Mouse (Mus musculus) cerebellum, postnatal 25 days (tissue): ENCODE results near the gene Ctnnal1.
"Not testable (repeated sequence)": the region's sequence is repeated elsewhere in the genome, so short reads cannot be mapped to it uniquely, and the experiment has no call there.

Source experiments
- DNase-seq, 2 experiments: peaks; one replicate each; pipeline ENCODE4 v3.0.0; 2021; ENCODE audit warnings: mixed read lengths in 2 of 2

Ctnnal1 gene

DNA sequence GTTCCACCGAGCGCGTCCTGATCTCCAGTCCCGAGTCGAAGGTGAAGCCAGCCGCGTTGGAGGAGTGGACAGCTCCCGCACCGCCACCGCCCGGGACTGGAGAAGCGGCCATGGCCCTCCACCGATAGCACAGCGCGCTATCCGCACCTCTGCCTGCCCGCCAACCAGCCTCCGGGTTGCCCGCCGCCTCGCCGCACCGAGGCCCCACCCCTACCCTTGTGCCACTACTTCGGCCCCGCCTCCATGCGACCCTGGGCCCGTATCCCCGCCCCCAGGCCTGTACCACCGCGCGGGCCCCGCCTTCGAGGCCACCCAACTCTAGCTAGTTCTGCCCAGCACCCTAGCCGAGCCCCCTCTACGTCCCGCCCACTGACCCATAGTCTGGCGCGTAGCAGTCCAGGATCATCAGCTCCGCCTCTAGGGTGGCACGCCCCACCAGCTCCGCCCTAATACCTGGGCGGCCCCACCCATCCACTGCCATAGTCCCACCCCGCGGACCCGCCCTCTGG, at the start of gene Ctnnal1:
Ctnnal1 (minus strand) TSS at position 186 of the 509 bp plus-strand sequence.
- peak; percentile 93 to 94 for DNase-seq

DNA sequence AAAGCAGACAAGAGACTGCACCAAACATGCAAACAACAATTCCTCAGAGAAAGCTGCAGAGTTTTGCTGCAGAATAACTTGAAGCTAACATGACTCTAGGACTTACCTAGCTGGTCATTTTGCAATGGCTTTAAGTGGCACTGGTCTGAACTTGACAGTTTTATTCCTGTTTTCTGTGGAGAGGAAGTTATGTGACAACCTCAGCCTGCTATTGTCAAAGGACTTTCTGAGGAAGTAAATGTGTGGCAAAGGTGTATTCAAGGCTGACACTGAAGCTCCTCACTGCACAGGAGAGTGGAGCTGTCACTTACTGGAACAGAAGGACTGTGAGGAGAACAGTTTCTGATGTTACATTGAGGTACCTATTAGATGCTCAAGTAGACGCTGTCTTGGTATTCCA, 49.8 kb upstream of the Ctnnal1 start:
- no peak for DNase-seq

DNA sequence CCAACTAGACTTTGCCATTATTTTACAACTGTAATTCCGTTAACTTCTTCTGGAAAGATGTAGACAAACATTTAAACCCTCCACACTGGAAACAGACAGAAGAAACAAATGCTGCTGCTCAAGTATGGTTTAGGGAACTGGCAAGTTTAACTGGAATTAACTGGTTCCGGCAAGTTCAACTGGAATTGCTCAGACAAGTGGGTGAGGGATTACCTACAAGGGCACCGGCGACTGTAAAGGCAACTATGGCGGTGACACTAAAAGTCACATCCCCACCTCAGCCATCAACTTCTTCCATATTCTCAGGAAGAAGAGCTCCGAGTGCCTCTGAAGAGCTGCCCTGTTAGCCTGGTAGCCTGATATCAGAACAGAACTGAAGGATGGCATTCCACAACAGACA, 49.4 kb upstream of the Ctnnal1 start:
- no peak for DNase-seq

DNA sequence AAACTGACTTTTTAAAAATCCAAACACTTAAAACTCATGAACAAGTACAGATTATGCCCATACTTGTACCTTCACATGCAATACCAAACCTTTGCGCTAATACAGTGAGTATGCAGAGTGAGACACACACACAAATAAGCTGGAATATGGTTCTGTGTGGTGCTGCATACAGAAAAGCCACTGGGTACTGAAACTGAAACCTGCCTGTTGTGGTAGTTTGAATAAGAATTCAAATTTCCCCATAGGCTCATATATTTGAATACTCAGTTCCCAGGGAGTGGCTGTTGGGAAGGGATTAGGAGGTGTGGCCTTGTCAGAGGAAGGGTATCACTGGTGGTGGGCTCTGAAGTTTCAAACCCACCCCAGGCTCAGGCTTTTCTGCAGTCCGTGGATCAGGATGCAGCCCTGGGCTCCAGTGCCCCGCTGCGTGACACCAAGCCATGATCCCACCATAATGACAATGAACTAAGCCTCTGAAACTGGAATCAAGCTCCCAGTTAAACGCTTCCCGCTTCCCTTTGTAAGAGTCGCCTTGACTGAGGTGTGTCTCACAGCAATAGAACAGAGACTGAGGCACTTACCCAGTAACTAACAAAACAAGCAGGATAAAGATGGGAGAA, 47.5 kb upstream of the Ctnnal1 start:
- DNase-seq = no peak

DNA sequence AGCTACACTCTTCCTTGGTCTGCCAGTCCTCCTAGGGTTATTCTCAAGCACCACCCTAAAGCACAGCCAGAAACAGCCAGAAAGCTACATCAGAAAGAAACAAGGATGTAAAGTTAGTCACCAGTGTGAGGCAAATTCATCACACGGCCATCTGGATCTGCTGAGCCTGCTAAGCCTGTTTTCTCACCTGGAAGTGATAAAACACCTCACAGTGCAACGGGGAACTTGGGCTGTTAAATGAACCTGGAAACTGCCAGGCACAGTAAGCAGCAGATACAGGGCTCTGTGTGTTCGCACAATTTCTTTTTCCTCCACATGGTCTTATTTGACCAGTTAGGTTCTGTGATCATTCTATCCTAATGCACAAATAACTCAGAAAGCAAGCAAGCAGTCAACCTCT, 44.6 kb upstream of the Ctnnal1 start:
- no peak for DNase-seq

DNA sequence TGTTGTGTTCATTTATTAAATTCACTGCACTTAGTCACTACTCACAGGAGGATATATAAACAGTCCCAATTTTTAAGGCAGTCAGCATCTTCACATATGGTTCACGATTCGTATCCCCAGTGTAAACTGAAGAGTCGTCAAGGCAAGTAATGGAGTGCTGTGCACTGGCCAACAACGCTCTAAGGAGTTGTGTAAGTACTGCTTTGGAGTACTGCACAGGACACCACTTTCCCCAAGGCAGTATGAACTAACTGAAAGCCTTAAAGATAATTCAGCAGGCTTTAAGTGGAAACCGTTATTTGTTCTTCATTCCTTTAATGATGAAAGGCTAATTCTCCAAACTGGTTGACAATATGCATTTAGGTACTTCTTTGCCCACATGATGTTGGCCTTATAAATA, 42.7 kb upstream of the Ctnnal1 start:
- DNase-seq = no peak

DNA sequence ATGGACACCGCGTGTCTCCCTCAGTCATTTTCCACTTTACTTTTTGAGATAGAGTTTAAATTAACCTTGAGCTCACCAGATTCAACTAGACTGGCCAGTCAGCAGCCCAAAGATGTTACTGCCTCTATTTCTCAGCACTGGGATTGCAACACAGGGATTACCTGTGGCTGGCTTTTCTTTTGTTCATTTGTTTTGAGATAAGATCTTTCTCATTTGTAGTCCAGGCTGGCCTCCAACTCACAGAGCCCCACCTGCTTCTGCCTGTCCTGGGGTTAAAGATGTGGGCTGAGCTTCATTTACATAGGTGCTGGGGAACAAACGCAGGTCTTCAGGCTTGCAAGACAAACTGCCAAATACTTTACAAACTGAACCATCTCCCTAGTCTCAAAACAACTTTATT, 41.9 kb upstream of the Ctnnal1 start:
- DNase-seq = no peak

DNA sequence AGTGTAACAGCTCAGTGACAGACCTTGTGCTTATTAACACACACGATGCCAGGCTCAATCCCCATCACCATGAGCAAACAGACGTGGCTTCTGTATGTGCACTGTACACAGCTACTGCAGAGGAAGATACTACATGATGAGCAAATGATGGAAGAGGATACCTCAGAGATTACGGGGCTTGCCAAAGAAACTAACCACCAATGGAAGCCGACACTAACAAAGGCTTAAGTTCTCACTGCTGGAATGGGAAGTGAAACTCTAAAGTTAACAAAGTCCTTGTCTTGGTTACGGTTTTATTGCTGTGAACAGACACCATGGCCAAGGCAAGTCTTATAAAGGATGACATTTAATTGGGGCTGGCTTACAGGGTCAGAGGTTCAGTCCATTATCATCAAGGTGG, 40.5 kb upstream of the Ctnnal1 start:
- no peak for DNase-seq

DNA sequence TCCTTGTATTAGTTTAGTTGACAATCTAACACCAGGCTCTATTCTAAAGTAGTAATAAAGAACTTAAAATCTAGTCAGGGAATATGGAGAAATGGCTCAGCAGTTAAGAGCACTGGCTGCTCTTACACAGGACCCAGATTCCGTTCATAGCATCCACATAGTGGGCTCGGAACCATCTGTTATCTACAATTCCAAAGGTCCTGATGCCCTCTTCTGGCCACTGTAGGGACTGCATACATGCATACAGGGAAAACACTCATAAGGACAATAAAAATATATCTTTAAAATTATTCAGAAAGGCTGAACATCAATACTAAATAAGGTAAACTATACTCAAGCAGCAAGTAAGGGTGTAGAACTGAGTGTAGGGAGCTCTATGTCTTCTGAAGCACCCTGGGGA, 36.7 kb upstream of the Ctnnal1 start:
- peak in 1 of 2 experiments; percentile 13 for DNase-seq

DNA sequence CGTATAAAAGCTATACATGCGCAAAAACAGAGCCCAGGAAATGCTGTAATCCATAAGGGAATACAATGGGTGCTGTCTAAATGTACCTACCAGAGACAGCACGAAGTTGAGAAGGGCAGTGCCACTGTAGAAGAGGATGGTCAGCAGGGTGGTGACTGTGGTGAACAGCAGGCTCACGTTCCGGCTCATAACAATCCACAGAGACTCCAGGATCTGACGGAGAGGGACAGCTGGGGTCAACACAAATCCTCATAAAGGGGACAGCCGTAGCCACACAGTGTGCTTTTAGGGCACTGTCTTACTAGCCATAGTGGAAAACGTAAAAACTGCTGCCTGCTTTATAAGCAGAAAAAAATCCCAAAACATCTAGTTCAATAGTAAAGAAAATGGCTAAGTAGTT, 34.2 kb upstream of the Ctnnal1 start:
- no peak for DNase-seq

DNA sequence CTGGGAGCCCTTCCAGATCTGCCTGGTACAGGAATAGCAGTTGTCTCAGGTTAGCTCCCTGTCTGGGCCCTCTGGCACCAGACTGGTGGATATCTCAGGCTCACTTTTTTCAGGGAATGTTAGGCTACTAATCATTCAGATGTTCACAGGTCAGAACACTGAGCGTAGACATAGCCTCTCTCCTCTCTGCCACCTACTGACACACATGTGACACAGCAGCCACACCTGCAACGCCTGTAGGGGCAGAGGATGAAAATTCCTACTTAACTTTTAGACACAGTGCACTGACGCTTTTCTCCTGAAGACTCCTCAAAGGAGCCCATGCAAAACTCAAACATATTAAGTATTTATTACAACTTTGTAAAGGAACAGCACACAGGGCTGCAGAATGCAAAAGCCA, 32.5 kb upstream of the Ctnnal1 start:
- DNase-seq = no peak

DNA sequence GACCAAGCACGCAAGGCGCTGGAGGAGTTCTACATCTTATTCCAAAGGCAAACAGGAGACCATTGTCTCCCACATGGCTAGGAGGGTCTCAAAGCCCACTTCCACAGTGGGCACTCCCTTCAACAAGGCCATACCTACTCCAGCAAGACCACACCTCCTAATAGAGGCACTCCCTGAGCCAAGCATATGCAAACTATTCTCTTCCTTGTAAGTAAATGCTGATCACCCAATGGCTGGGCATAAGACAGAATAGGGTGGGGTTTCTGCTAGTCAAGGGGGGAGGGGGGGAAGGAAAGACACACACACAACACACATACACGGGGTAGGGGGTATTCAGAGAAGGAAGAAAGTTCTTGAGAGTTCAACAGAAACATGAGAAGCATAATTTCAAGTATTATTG, 29.2 kb upstream of the Ctnnal1 start:
- DNase-seq = no peak

DNA sequence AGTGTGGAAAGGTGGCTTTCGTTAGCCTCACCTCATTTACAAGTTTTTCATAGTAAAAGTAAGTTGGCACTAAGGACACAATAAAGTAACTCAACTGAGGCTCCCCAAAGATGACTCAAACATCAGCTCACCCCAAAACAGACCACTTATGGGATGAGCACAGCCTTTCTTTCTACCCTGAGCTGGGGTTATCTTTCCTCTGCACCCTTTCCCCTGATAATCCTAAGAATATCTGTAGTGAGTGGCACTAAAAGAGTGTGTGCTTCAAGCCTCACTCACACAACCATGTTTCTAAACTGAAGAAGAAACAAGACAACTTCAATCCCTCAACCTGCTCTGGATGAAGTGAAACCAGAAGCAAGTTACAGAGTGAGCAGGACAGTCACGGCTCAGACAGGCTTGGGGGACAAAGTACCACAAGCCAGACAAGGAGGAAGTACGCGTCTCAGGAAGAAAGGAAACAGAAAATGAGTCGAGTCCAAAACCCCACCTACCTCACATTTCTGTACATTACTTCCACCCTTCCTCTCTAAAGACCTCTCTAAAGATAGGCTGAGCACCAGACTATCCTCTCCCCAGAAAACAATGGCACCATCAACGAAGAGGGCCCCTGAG, 27.6 kb upstream of the Ctnnal1 start:
- no peak for DNase-seq

DNA sequence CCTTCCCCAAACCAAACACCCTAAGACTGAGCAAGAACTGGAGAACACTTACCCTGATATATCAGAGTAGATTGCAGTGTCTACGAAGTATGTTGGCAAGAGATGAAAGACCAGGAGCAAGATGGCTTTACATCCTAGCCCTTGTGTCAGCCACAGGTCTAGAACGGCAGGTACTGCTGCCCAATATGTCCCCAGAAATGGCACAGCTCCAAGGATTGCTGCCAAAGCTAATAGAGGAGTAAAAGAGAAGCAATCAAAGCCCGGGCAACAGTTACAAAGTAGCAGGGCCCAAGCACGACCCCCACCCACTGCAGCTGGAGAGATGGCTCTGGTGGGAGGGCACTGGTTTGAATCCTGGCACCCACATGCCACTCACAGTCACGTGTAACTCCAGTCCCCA, 23.5 kb upstream of the Ctnnal1 start:
- peak; percentile 47 to 65 for DNase-seq

DNA sequence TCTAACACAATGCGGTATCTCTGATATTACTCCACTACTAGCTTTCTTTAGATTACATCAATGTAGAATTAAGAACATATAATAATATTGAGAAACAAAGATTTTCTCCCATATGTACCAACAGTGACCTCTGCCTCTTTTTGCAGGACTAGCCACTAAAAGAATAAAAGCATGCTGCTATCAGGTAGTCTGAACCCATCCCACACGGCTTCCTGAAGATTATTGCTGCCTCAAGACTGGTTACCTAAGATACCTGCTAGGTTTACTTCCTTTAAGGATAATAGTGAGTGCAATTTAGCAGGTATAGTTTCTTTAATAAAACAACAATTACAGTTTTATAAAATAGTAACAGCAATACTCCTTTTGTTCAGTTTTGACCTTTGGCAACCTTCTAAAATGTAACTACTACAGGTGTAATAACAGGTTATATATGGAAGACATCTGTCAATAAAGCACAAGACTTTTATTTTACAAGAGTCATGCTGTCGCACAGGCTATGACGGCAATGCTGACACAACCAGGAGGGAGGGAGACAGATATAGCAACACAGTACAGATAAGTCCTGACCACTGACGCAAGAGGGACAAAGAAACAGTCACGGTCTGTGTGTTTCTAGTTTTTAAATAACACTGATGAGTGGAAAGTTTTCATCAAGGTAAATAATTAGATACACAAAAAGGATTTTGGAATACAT, 21.4 kb upstream of the Ctnnal1 start:
- no peak for DNase-seq

DNA sequence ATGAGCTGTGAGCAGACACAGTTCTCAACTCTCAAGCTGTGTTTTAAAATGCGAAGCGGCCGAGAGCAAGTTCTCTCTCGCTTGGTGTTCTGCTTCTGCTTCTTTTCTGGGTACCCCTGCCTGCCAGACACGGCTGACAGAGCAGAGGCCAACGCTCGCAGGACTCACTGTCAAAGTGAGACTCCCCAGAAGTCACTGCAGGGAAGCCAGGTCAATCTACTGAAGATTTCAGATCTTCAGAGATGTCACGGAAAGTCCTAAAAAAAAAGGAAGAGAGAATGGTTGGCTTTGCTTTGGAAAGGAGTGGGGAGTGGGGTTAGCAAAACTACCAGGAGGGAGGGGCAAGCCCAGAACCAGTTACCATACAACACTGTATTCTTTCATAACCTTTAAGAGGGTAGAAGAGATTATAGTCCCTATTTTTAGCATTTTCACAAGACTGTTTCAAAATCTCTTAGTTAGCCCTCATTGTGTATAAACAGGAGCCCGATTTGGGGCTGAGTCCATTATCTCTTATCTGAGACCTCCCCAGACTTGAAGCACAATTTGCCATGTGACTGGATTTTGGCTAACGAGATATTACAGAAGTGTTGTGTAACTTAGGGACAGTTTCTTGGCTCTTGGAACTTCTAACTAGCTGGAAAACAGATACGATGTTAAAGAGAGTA, 15.2 kb upstream of the Ctnnal1 start:
- DNase-seq = no peak

DNA sequence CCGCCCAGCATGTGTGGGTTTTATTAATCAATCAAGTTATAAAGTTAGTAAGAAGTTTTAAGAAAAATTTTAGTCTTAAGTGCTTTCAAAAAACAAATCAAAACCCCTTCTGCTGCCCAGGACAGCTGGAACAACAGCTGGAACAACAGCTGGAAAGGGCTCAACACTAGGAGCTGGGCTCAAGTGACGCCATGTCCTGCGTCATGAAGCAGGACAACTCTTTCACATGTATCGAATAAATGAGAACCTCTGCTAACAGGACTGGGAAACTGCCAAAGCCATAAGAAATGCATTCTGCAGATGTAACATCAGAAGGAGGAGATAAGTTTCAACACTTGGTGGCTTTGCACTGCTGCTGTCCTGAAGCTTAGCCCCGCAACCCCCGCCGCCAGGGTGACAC, 14.0 kb upstream of the Ctnnal1 start:
- no peak for DNase-seq

DNA sequence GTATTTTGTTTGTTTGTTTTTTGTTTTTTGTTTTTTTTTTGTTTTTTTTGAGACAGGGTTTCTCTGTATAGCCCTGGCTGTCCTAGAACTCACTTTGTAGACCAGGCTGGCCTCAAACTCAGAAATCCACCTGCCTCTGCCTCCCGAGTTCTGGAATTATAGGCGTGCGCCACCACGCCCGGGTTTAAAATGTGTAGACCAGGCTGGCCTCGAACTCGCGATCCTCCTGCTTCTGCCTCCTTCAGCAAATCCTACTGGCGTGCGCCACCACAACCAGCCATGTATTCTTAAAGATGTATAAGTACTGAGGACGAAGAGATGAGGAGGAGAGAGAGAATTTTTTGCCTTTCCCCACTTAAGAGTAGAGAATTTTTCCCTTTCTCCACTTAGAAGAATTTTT, 5.6 kb upstream of the Ctnnal1 start:
- not testable (repeated sequence) for DNase-seq

DNA sequence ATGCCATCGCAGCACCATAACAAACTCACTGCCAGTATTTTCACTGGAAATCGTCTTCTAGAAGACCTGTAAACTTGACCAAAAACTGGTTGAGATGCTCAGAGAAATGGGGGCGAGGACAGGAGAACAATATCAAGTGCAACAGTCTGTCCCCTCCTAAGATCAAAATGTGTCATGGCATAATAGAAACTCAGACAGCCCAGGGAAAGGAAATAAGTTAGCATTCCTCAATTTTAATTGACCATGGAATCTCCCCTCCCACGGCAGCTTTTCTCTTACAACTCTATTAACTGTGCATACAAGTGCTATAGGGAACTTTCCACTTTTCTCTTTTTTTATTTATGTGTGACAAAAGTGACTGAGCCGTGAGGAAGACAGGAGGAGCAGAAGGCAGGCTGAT, 2.8 kb upstream of the Ctnnal1 start:
- no peak for DNase-seq

DNA sequence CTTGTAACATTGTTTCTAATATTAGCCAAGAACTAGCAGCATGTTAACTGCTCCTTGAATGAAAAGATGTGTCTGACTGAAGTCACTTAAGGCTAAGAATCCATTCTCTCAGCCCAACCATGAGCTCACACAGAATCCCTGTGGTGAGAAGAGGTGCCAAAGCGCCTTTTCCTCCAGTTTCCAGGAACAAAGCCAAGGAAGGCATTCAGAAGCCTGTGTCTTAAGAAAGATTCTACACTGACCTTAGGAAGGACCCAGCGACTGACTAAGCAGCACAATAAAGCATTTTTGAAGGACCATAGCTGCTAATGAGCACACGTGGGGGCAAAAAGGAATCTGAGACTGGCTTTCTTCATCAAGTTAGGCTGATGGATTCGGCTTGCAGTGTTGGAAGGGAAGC, 983 bp upstream of the Ctnnal1 start:
- peak in 1 of 2 experiments; percentile 40 for DNase-seq

DNA sequence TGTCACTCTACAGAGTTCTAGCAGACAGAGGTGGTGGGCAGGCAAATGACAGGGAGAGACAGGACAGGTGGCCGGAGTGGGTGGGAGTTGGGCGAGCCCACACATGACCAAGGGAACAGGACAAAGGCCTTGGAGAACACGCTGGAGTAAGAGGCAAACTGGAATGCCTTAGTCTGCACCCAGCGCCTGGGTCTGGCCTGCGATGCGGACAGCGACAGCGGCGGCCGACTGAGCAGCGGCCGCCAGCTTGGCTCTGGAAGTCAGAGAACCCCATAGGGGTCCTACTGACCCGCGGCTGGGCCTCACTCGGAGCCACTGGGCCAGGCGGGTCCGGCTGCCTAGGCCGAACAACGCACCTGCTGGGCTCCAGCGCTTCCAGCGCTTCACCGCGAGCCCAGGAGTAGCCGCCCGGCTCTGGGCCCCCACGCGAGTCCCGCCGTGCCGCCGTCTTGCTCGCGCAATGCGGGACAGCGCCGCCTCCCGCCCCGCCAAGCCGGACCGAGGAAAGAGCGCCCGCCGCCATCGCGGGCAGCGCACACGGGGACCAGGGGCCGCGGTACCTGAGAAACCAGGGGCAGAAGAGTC, 479 bp downstream of the Ctnnal1 start:
- peak in 1 of 2 experiments; percentile 80 for DNase-seq

DNA sequence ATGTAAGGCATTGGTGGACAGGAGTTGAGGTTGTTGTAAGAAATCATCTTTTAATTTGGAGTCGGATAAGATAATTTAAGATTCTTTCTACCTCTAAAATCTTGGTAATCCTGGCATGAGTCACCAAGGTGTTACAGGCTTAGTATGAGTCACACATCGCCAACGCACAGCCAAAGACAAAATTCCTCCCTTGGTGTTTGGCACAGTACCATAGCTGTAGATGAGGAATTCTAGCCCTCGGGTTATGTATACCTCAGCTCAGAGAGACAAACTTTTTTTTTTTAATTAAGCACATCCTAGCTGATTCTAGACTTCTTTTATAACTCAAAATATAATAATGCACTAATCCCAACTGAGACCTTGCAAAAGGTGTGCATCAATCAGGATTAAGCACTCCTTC, 972 bp downstream of the Ctnnal1 start:
- peak; percentile 34 to 61 for DNase-seq

DNA sequence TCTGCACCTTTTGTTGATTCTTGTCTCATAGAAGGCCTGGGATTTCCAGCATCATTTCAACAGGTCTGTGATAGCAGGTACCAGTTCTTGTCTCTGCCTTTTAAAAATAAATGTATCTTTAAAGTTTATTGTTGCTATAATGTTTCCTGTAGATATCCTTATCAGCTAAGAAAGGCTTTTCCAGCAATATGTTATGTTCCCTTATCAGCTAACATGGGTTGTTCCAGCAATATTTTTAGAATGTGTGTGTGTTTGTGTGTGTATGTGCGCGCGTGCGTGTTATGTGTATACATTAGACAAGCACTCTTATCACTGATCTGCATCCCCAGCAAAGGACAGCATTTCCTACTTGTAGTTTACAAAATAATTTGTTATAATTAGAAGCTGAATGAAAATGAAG, 3.4 kb downstream of the Ctnnal1 start:
- DNase-seq = no peak
